Mouse (Mus musculus) E14TG2a.4 (cell line): ENCODE measurements around the gene D11Wsu47e.

Experiments used
- CTCF ChIP-seq: conservative IDR thresholded peaks from 2 replicates; pipeline ENCODE4 v1.5.1; 2014; ENCODE audit warnings: low read length
- NANOG ChIP-seq: IDR thresholded peaks from 2 replicates; pipeline ENCODE4 v1.6.1; 2014; ENCODE audit warnings: borderline replicate concordance, low read length, mixed read lengths
- POU5F1 ChIP-seq: IDR thresholded peaks from 2 replicates; pipeline ENCODE4 v1.6.1; 2014; ENCODE audit warnings: low read length, borderline replicate concordance

- TF ChIP-seq CTCF (no peak), POU5F1 (no peak), NANOG (no peak)
Observed at GRCm38 (mm10) chr11:113730879-113731278, 46.7 kb downstream of the D11Wsu47e start.
